Comparison of ENCODE assay signal across 14 mouse cellular contexts in the genomic region with DNA sequence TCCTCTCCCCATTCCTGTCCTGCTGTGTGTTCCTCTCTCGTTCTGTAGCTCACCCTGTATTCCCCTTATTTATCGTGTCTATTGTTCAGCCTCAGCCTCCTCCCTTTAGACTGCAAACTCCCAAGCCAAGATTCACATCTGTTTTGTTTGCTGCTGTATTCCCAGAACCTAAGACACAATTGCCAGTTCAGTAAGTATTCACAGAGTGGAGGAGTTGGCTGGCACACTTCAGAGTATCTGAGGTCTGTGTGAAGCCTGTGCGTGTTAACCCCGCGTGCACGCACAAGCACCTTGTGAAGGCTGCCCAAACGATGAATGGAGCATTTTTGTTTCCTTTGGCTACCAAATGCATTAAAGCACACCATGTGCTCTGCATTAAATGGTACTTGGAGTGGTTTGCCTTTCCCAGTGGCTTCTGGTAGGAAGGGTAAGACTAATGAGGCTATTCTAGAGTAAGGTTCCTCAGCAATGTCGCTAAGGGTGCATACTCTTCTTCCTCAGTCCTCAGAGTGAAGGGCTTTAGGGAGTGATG. TPM values are rescaled to one million over a fixed set of nuclear protein-coding genes. Genes with fewer than 3 reads are reported as not detected.
A peak's percentile ranks its signal among the peaks of the same experiment; 100 is the strongest.
DNase-seq lines count a peak whose midpoint lies in the region; ATAC-seq and TF ChIP-seq lines count a peak whose summit lies in the region.
"Had no signal": no experiment of that assay in that cellular context is flagged by ENCODE, and none has a peak within 500 bp of the region (broad histone marks: within the 10 kb centered on the region; RNA-seq: fewer than 3 reads in every experiment).

No protein-coding gene starts in this region.

- 64% methylated on average over 8 of the region's 8 CpGs for WGBS in hindbrain, embryonic 10.5 days
- WGBS in hindbrain, embryonic 11.5 days, result 65% methylated on average over 8 of the region's 8 CpGs
- WGBS in forebrain, embryonic 12.5 days, result 41% methylated on average over 8 of the region's 8 CpGs
- 32% methylated on average over 8 of the region's 8 CpGs for whole genome bisulfite sequencing in hindbrain, postnatal 0 days

- intact Hi-C loops in left cerebral cortex, postnatal 10 days (cut with DNase I), result no loop called here

- H3K4me3 ChIP-seq in hindbrain, embryonic 10.5 days, result no peak overlapping the region
- H3K4me3 ChIP-seq in hindbrain, embryonic 11.5 days (ENCODE audit: low read depth, low read length), result no peak overlapping the region
- no peak overlapping the region for H3K4me3 ChIP-seq in forebrain, embryonic 12.5 days (replicated peaks)
- no peak overlapping the region for H3K4me3 ChIP-seq in hindbrain, postnatal 0 days (ENCODE audit: low read length)
- H3K4me3 ChIP-seq: megakaryocyte, embryonic 14.5 days had no signal

- ATAC-seq in hindbrain, embryonic 11.5 days (ENCODE audit: low FRiP score), result no peak
- ATAC-seq in forebrain, embryonic 12.5 days (ENCODE audit: low FRiP score), result peak; percentile 35; the same call in 1 of the 2 replicates
- ATAC-seq in hindbrain, postnatal 0 days, result no peak

- no peak overlapping the region for H3K4me2 ChIP-seq in hindbrain, embryonic 11.5 days (replicated peaks; ENCODE audit: low read depth, low read length)
- H3K4me2 ChIP-seq in forebrain, embryonic 12.5 days, result no peak overlapping the region
- H3K4me2 ChIP-seq in hindbrain, postnatal 0 days (ENCODE audit: low read depth, low read length), result no peak overlapping the region

- no peak for TF ChIP-seq CTCF in hindbrain, postnatal 0 days (IDR thresholded peaks at IDR 0.05; ENCODE audit: low read depth)

- DNase-seq in hindbrain, embryonic 10.5 days (ENCODE audit: low spot score), result no peak
- DNase-seq in hindbrain, embryonic 11.5 days (ENCODE audit: low spot score), result no peak
- DNase-seq in adipocyte (ENCODE audit: low spot score), result peak; percentile 53
- DNase-seq in hindbrain, postnatal 0 days (ENCODE audit: low spot score), result peak; percentile 19
- DNase-seq in left cerebral cortex, postnatal 10 days (ENCODE audit: extremely low spot score in 1 of 2, low spot score in 2 of 2), result no peak
- no peak for DNase-seq in urinary bladder, postnatal 14 days (ENCODE audit: low spot score)
- no peak for DNase-seq in cerebellum, adult 18-20 months
- DNase-seq: cerebellum, postnatal 25 days; heart, postnatal 36 days; kidney, postnatal 36 days; thymus, postnatal 36 days had no signal

- 0 out of 2 replicates have a peak, but pooled peaks cover 6% of the 10 kb centered on the region for H3K27me3 ChIP-seq in hindbrain, embryonic 10.5 days (ENCODE audit: insufficient read depth, poor library complexity, severe bottlenecking)
- no peaks in the 10 kb centered on the region for H3K27me3 ChIP-seq in hindbrain, embryonic 11.5 days (ENCODE audit: control insufficient read depth, insufficient read depth, low read length)
- peaks cover 54% of the 10 kb centered on the region for H3K27me3 ChIP-seq in forebrain, embryonic 12.5 days
- H3K27me3 ChIP-seq in hindbrain, postnatal 0 days (ENCODE audit: insufficient read depth, low read length), result no peaks in the 10 kb centered on the region

- H3K4me1 ChIP-seq in hindbrain, embryonic 10.5 days (replicated peaks), result peaks cover 36% of the 10 kb centered on the region
- H3K4me1 ChIP-seq in hindbrain, embryonic 11.5 days (replicated peaks; ENCODE audit: control insufficient read depth, insufficient read depth, low read length), result no peaks in the 10 kb centered on the region
- H3K4me1 ChIP-seq in forebrain, embryonic 12.5 days, result peaks cover 24% of the 10 kb centered on the region
- peaks cover 8% of the 10 kb centered on the region for H3K4me1 ChIP-seq in hindbrain, postnatal 0 days (ENCODE audit: insufficient read depth, low read length)

- no peak overlapping the region for H3K9ac ChIP-seq in hindbrain, embryonic 11.5 days (ENCODE audit: low read depth, low read length)
- H3K9ac ChIP-seq in forebrain, embryonic 12.5 days, result no peak overlapping the region
- H3K9ac ChIP-seq in hindbrain, postnatal 0 days (replicated peaks; ENCODE audit: low read length), result no peak overlapping the region

- H3K36me3 ChIP-seq in hindbrain, embryonic 10.5 days, result no peaks in the 10 kb centered on the region
- no peaks in the 10 kb centered on the region for H3K36me3 ChIP-seq in hindbrain, embryonic 11.5 days (ENCODE audit: control insufficient read depth, insufficient read depth, low read length)
- H3K36me3 ChIP-seq in forebrain, embryonic 12.5 days (replicated peaks), result no peaks in the 10 kb centered on the region
- H3K36me3 ChIP-seq in hindbrain, postnatal 0 days (ENCODE audit: insufficient read depth, low read length), result no peaks in the 10 kb centered on the region

- peak overlapping the region; percentile 31; the same call in 1 of the 2 replicates for H3K27ac ChIP-seq in hindbrain, embryonic 10.5 days
- H3K27ac ChIP-seq in hindbrain, embryonic 11.5 days (ENCODE audit: low read depth, low read length), result no peak overlapping the region
- peak overlapping the region; percentile 59 for H3K27ac ChIP-seq in forebrain, embryonic 12.5 days
- H3K27ac ChIP-seq in hindbrain, postnatal 0 days, result no peak overlapping the region

- no peaks in the 10 kb centered on the region for H3K9me3 ChIP-seq in hindbrain, embryonic 10.5 days
- no peaks in the 10 kb centered on the region for H3K9me3 ChIP-seq in hindbrain, embryonic 11.5 days (ENCODE audit: control insufficient read depth, low read length)
- no peaks in the 10 kb centered on the region for H3K9me3 ChIP-seq in forebrain, embryonic 12.5 days
- H3K9me3 ChIP-seq in hindbrain, postnatal 0 days (ENCODE audit: low read length), result no peaks in the 10 kb centered on the region
- H3K9me3 ChIP-seq: megakaryocyte, embryonic 14.5 days had no signal

RNA-seq across cellular contexts. Expression of gene Itgb6, which starts 7.4 kb away (rescaled TPM):
- polyA plus RNA-seq in hindbrain, embryonic 10.5 days (2016; fragmentation: Nextera tagmentation; extraction: Ambion mirVana), result 0.83 and 0.88 TPM in 2 replicates
- polyA plus RNA-seq in hindbrain, embryonic 11.5 days (2014; fragmentation: Nextera tagmentation; extraction: Ambion mirVana), result 0.45 and 0.71 TPM in 2 replicates
- polyA plus RNA-seq in forebrain, embryonic 12.5 days (2016; fragmentation: Nextera tagmentation; extraction: Ambion mirVana), result 0.20 and 0.47 TPM in 2 replicates
- 0.05 and 0.97 TPM in 2 replicates for total RNA-seq in hindbrain, postnatal 0 days (2014; rRNA removed)
- polyA plus RNA-seq in hindbrain, postnatal 0 days (2015; fragmentation: Nextera tagmentation; extraction: Ambion mirVana), result 0.08 TPM in 2 replicates
- total RNA-seq in left cerebral cortex, postnatal 10 days (2021), result under 1 TPM in 1 of 2 experiments, not detected in 1; 0.14 TPM
- total RNA-seq: neutrophil, adult 5-6 weeks had no signal

Comparison
In these comparisons a context has a peak if more than half of its experiments do, and no peak if none do; other contexts are left out.
1. DNase-seq: peak in adipocyte (single experiment) and hindbrain, postnatal 0 days (single experiment); none in hindbrain, embryonic 10.5 days (single experiment), hindbrain, embryonic 11.5 days (single experiment), left cerebral cortex, postnatal 10 days (0 of 2), urinary bladder, postnatal 14 days (single experiment) and cerebellum, adult 18-20 months (0 of 2).
2. H3K27ac ChIP-seq: peak in hindbrain, embryonic 10.5 days (single experiment) and forebrain, embryonic 12.5 days (single experiment); none in hindbrain, embryonic 11.5 days (single experiment) and hindbrain, postnatal 0 days (single experiment).